Mouse (Mus musculus): ENCODE measurements around the gene Ypel3. TPM values are rescaled to one million over a fixed set of nuclear protein-coding genes. Genes with fewer than 3 reads are reported as not detected.
A peak's percentile ranks its signal among the peaks of the same experiment; 100 is the strongest.
"Not testable (repeated sequence)": the region's sequence is repeated elsewhere in the genome, so short reads cannot be mapped to it uniquely, and the experiment has no call there.

Gene Ypel3
- 145 and 148 TPM in 2 replicates for polyA plus RNA-seq (2015; fragmentation: Nextera tagmentation; extraction: Ambion mirVana)

DNA sequence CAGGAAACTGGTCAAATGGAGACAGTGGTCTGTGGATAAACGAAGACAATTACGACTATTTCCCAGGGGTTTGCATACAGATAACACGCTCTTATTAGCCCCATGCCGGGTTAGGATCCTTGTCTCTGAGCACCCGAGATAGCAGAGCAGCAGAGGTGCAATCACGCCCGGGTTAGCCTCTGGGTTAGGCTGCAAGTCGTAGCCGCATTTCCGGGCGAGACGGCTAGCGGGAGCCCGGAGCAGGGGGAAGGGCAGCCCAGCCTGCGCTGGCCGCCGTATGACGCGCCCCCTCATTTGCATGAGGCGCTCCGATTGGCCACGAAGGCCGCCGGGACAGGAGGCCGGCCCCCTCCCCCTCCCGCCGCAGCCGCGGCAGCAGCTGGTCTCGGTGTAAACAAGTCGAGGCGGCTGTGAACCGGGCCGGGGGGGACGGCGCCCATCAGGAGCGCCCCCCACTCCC lies at the start of gene Ypel3:
Gene Ypel3 (plus strand): TSS at position 358 of the 460 bp plus-strand sequence.
- H3K4me2 ChIP-seq (replicated peaks) = peak within 1 kb of the TSS; percentile 89
- WGBS = 0% methylated on average over 27 of the region's 37 CpGs
- peak within 1 kb of the TSS; percentile 88 for H3K9ac ChIP-seq
- peak within 1 kb of the TSS; percentile 76 for H3K27ac ChIP-seq (replicated peaks)
- peaks cover 43% of the 10 kb centered on the region for H3K4me1 ChIP-seq
- H3K36me3 ChIP-seq = peaks cover 14% of the 10 kb centered on the region; the same call in 1 of the 2 replicates
- H3K4me3 ChIP-seq (replicated peaks) = peak within 1 kb of the TSS; percentile 82
- no peaks in the 10 kb centered on the region for H3K27me3 ChIP-seq
- no peaks in the 10 kb centered on the region for H3K9me3 ChIP-seq (replicated peaks)
- ATAC-seq (ENCODE audit: insufficient number of reproducible peaks, low FRiP score, low TSS enrichment, low read depth) = peak; percentile 92

DNA sequence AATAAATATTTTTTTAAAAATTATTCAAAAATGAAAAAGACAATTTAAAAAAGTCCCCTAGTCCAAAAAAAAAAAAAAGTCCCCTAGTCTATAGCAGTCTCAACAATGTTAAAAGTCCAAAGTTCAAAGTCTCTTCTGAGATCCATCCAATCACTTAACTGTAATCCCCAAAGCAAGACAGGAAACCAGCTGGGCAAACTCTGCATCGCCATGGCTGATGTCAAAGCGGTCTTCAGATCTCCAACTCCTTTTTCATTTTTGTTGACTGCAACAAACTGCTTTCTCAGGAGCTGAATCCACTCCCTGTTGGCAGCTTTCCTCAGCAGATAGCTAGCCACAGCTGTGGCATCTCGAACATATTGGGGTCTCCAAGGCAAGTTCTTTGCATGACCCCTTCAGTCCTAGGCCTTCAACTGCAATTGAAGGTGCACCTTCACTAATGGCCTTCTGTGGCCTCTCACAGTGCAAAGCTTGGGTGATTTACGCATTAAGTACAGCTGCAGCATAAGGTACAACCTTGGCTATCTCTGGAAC lies 46.4 kb upstream of the Ypel3 start:
- not testable (repeated sequence) for H3K9me3 ChIP-seq (replicated peaks); H3K36me3 ChIP-seq; H3K4me1 ChIP-seq; ATAC-seq (ENCODE audit: insufficient number of reproducible peaks, low FRiP score, low TSS enrichment, low read depth); H3K4me3 ChIP-seq (replicated peaks); H3K4me2 ChIP-seq (replicated peaks); H3K27me3 ChIP-seq; H3K9ac ChIP-seq; H3K27ac ChIP-seq (replicated peaks)
- WGBS = 75% methylated on average over 4 of the region's 4 CpGs

DNA sequence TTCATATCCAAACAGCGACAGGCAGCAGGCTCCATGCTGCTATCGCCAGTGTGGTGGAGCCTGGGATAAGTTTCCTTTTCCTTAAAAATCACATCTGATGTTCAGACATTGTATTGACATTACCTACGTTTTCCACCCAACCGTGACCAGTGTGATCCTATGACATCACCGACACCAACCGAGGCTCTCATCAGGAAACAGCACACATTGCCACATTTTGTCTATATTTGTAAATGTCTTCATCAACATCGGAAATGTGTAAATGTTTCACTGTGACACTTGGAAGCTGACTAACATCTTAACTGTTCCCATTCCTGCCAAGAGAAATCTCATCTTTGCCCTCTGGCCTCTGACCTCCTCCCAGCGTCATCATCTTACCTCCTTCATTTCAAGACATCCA lies 40.6 kb upstream of the Ypel3 start:
- Histone ChIP-seq H3K4me1 (0 out of 2 replicates have a peak, but pooled peaks cover 1% of the 10 kb centered on the region), H3K4me2 (replicated peaks) (no peak overlapping the region), H3K27me3 (no peaks in the 10 kb centered on the region), H3K27ac (replicated peaks) (no peak overlapping the region), H3K9me3 (replicated peaks) (no peaks in the 10 kb centered on the region), H3K36me3 (no peaks in the 10 kb centered on the region), H3K9ac (no peak overlapping the region), H3K4me3 (replicated peaks) (no peak overlapping the region)
- no peak for ATAC-seq (ENCODE audit: insufficient number of reproducible peaks, low FRiP score, low TSS enrichment, low read depth)
- WGBS = 72% methylated on average over 8 of the region's 8 CpGs

- no peak overlapping the region for H3K9ac ChIP-seq
- no peak overlapping the region for H3K4me2 ChIP-seq (replicated peaks)
- H3K27ac ChIP-seq (replicated peaks) = no peak overlapping the region
- no peak overlapping the region for H3K4me3 ChIP-seq (replicated peaks)
- no peaks in the 10 kb centered on the region for H3K27me3 ChIP-seq
- ATAC-seq (ENCODE audit: insufficient number of reproducible peaks, low FRiP score, low TSS enrichment, low read depth) = no peak
- H3K9me3 ChIP-seq (replicated peaks) = no peaks in the 10 kb centered on the region
- H3K4me1 ChIP-seq = 0 out of 2 replicates have a peak, but pooled peaks cover 3% of the 10 kb centered on the region
- WGBS = 86% methylated on average over 17 of the region's 17 CpGs
- H3K36me3 ChIP-seq = no peaks in the 10 kb centered on the region
These were observed 37.2 kb upstream of the Ypel3 start for GRCm38 (mm10) chr7:126739551-126739950.

- 79% methylated on average over 13 of the region's 13 CpGs for WGBS
- Histone ChIP-seq H3K27me3 (no peaks in the 10 kb centered on the region), H3K9ac (no peak overlapping the region), H3K36me3 (no peaks in the 10 kb centered on the region), H3K27ac (replicated peaks) (no peak overlapping the region), H3K4me2 (replicated peaks) (no peak overlapping the region), H3K9me3 (replicated peaks) (no peaks in the 10 kb centered on the region), H3K4me3 (replicated peaks) (no peak overlapping the region), H3K4me1 (0 out of 2 replicates have a peak, but pooled peaks cover 3% of the 10 kb centered on the region)
- ATAC-seq (ENCODE audit: insufficient number of reproducible peaks, low FRiP score, low TSS enrichment, low read depth) = no peak
These were observed 36.5 kb upstream of the Ypel3 start for GRCm38 (mm10) chr7:126740132-126740735.

GRCm38 (mm10) chr7:126740977-126741376 lies 35.8 kb upstream of the Ypel3 start:
- Histone ChIP-seq H3K9ac (no peak overlapping the region), H3K4me3 (replicated peaks) (no peak overlapping the region), H3K36me3 (no peaks in the 10 kb centered on the region), H3K27me3 (no peaks in the 10 kb centered on the region), H3K27ac (replicated peaks) (no peak overlapping the region), H3K9me3 (replicated peaks) (no peaks in the 10 kb centered on the region), H3K4me1 (0 out of 2 replicates have a peak, but pooled peaks cover 3% of the 10 kb centered on the region), H3K4me2 (replicated peaks) (no peak overlapping the region)
- 53% methylated on average over 5 of the region's 5 CpGs for WGBS
- no peak for ATAC-seq (ENCODE audit: insufficient number of reproducible peaks, low FRiP score, low TSS enrichment, low read depth)

- no peak for ATAC-seq (ENCODE audit: insufficient number of reproducible peaks, low FRiP score, low TSS enrichment, low read depth)
- Histone ChIP-seq H3K36me3 (no peaks in the 10 kb centered on the region), H3K4me1 (peaks cover 3% of the 10 kb centered on the region; the same call in 1 of the 2 replicates), H3K9ac (no peak overlapping the region), H3K27ac (replicated peaks) (no peak overlapping the region), H3K4me2 (replicated peaks) (no peak overlapping the region), H3K27me3 (no peaks in the 10 kb centered on the region), H3K9me3 (replicated peaks) (no peaks in the 10 kb centered on the region), H3K4me3 (replicated peaks) (no peak overlapping the region)
- 83% methylated on average over 5 of the region's 5 CpGs for WGBS
These were observed 35.3 kb upstream of the Ypel3 start for GRCm38 (mm10) chr7:126741452-126741851.

DNA sequence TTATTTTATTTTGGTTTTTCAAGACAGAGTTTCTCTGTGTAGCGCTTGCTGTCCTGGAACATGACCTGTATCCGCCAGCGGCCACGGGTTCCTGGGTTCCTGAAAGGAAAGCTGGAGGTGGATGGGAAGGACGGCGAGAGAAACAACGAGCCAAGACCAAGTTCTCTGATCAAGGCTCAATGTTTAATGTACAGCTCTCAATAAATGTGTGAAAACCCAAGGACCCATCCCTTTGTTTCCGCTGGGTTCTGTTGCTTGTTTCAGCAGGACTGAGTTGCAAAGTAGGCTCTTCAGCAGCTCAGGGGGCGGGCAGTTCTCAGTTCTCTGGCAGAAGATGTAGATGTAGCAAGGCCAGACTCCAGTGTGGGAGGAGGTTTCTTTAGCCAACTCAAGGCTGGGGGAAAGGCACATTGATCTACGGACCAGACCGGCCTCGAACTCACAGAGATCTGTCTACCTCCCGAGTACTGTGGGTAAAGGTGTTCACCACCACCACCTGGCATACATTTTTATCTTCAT lies 34.7 kb upstream of the Ypel3 start:
- ATAC-seq (ENCODE audit: insufficient number of reproducible peaks, low FRiP score, low TSS enrichment, low read depth) = no peak
- Histone ChIP-seq H3K36me3 (no peaks in the 10 kb centered on the region), H3K4me1 (peaks cover 3% of the 10 kb centered on the region; the same call in 1 of the 2 replicates), H3K4me3 (replicated peaks) (no peak overlapping the region), H3K27me3 (no peaks in the 10 kb centered on the region), H3K9ac (no peak overlapping the region), H3K4me2 (replicated peaks) (no peak overlapping the region), H3K9me3 (replicated peaks) (no peaks in the 10 kb centered on the region), H3K27ac (replicated peaks) (no peak overlapping the region)
- 89% methylated on average over 13 of the region's 13 CpGs for WGBS

GRCm38 (mm10) chr7:126746066-126746465 lies 30.7 kb upstream of the Ypel3 start:
- no peak for ATAC-seq (ENCODE audit: insufficient number of reproducible peaks, low FRiP score, low TSS enrichment, low read depth)
- H3K4me3 ChIP-seq (replicated peaks) = no peak overlapping the region
- 87% methylated on average over 12 of the region's 12 CpGs for WGBS
- H3K9me3 ChIP-seq (replicated peaks) = no peaks in the 10 kb centered on the region
- H3K4me2 ChIP-seq (replicated peaks) = no peak overlapping the region
- H3K27ac ChIP-seq (replicated peaks) = no peak overlapping the region
- H3K9ac ChIP-seq = no peak overlapping the region
- H3K27me3 ChIP-seq = no peaks in the 10 kb centered on the region
- no peaks in the 10 kb centered on the region for H3K36me3 ChIP-seq
- H3K4me1 ChIP-seq = peaks cover 8% of the 10 kb centered on the region

DNA sequence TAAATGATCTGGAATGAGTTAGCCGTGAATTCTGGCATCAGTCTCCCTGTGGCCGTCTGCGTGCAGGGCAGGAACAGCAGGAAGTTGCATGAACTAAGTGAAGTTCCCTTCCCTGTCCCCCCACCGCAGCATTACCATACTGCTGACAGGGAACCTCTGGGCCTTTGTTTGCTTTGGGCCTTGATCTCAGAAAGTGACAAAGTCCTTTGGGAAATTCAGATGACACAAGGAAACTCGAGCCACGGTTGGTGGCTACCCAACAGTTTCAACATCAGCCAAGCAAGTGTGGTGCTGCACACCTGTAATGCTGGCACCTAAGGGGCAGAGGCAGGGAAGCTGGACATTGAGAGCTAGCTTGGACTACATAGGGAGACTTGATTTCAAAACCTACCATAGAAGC lies 30.0 kb upstream of the Ypel3 start:
- Histone ChIP-seq H3K36me3 (no peaks in the 10 kb centered on the region), H3K4me3 (replicated peaks) (no peak overlapping the region), H3K9ac (no peak overlapping the region), H3K27ac (replicated peaks) (no peak overlapping the region), H3K4me2 (replicated peaks) (no peak overlapping the region), H3K4me1 (peaks cover 6% of the 10 kb centered on the region), H3K27me3 (no peaks in the 10 kb centered on the region), H3K9me3 (replicated peaks) (no peaks in the 10 kb centered on the region)
- no peak for ATAC-seq (ENCODE audit: insufficient number of reproducible peaks, low FRiP score, low TSS enrichment, low read depth)
- 26% methylated on average over 6 of the region's 6 CpGs for WGBS

GRCm38 (mm10) chr7:126748824-126749223 lies 27.9 kb upstream of the Ypel3 start:
- Histone ChIP-seq H3K4me3 (replicated peaks) (no peak overlapping the region), H3K4me1 (peaks cover 6% of the 10 kb centered on the region), H3K36me3 (no peaks in the 10 kb centered on the region), H3K9ac (no peak overlapping the region; the same call in 1 of the 2 replicates), H3K4me2 (replicated peaks) (no peak overlapping the region), H3K27me3 (no peaks in the 10 kb centered on the region), H3K27ac (replicated peaks) (no peak overlapping the region), H3K9me3 (replicated peaks) (no peaks in the 10 kb centered on the region)
- 70% methylated on average over 7 of the region's 7 CpGs for WGBS
- ATAC-seq (ENCODE audit: insufficient number of reproducible peaks, low FRiP score, low TSS enrichment, low read depth) = no peak
